Mouse (Mus musculus) left cerebral cortex, adult 18-20 months (tissue): ENCODE results near the gene Erlin1. TPM values are rescaled to one million over a fixed set of nuclear protein-coding genes. Genes with fewer than 3 reads are reported as not detected.

ENCODE experiments used
- DNase-seq, 2 experiments: peaks; one replicate each; pipeline ENCODE4 v3.0.0; 2021 to 2022; ENCODE audit warnings: low spot score in 2 of 2, mixed read lengths in 1 of 2
- long read RNA-seq, 2 experiments: library from polyadenylated mRNA; stranded (forward); transcript quantifications; one replicate each; pipeline ENCODE4 v2.0.0; 2021
- total RNA-seq, 2 experiments: library from RNA; stranded (reverse); gene quantifications; 2 replicates each; pipeline ENCODE4 v1.2.3; 2021

Erlin1 gene
- total RNA-seq, result 10 to 100 TPM; 22.2 to 23.6 TPM
- long read RNA-seq, experiment 1, transcript Erlin1-202 (12 exons, 3,136 nt), result major isoform, 20 of 44 reads
- long read RNA-seq, experiment 1, transcript Erlin1-206 (11 exons, 3,172 nt), result minor isoform, 15 of 44 reads
- long read RNA-seq, experiment 1, transcript Erlin1-201 (12 exons, 3,228 nt), result minor isoform, 5 of 44 reads
- long read RNA-seq, experiment 1, partial matches to known transcripts, result 1 of 44 reads
- long read RNA-seq, experiment 1, other reads (novel, unspliced or antisense), result 3 of 44 reads
- long read RNA-seq, experiment 2, transcript Erlin1-202 (12 exons, 3,136 nt), result major isoform, 7 of 24 reads
- long read RNA-seq, experiment 2, transcript Erlin1-201 (12 exons, 3,228 nt), result minor isoform, 5 of 24 reads
- long read RNA-seq, experiment 2, transcript Erlin1-206 (11 exons, 3,172 nt), result minor isoform, 6 of 24 reads
- long read RNA-seq, experiment 2, partial matches to known transcripts, result 1 of 24 reads
- long read RNA-seq, experiment 2, other reads (novel, unspliced or antisense), result 5 of 24 reads

GRCm38 (mm10) chr19:44069121-44069913 lies at the start of gene Erlin1:
Gene Erlin1, minus strand, starts transcription at chr19:44069785.
- peak; percentile 91 to 93 for DNase-seq

GRCm38 (mm10) chr19:44117793-44118192 lies 48.2 kb upstream of the Erlin1 start:
- DNase-seq, result no peak

- no peak for DNase-seq
These were observed 42.1 kb upstream of the Erlin1 start for GRCm38 (mm10) chr19:44111706-44112105.

GRCm38 (mm10) chr19:44110356-44110755 lies 40.8 kb upstream of the Erlin1 start:
- no peak for DNase-seq

- no peak for DNase-seq
These were observed 39.4 kb upstream of the Erlin1 start for GRCm38 (mm10) chr19:44108996-44109395.

GRCm38 (mm10) chr19:44107661-44108521 lies 38.3 kb upstream of the Erlin1 start:
- no peak for DNase-seq

- DNase-seq, result peak; percentile 95 to 97
These were observed 37.5 kb upstream of the Erlin1 start, which contains the start of gene Chuk for GRCm38 (mm10) chr19:44106831-44107660. Gene Chuk, minus strand, starts transcription at chr19:44107480.

- DNase-seq, result no peak
These were observed 34.8 kb upstream of the Erlin1 start for GRCm38 (mm10) chr19:44104393-44104792.

GRCm38 (mm10) chr19:44103001-44103400 lies 33.4 kb upstream of the Erlin1 start:
- DNase-seq, result no peak

GRCm38 (mm10) chr19:44100840-44101239 lies 31.3 kb upstream of the Erlin1 start:
- no peak for DNase-seq

- no peak for DNase-seq
These were observed 16.7 kb upstream of the Erlin1 start for GRCm38 (mm10) chr19:44086278-44086677.

GRCm38 (mm10) chr19:44080920-44081319 lies 11.3 kb upstream of the Erlin1 start:
- DNase-seq, result no peak

- DNase-seq, result no peak
These were observed 10.4 kb upstream of the Erlin1 start for GRCm38 (mm10) chr19:44080023-44080422.

- DNase-seq, result no peak
These were observed 7.4 kb upstream of the Erlin1 start for GRCm38 (mm10) chr19:44077024-44077423.

GRCm38 (mm10) chr19:44076457-44076856 lies 6.9 kb upstream of the Erlin1 start:
- no peak for DNase-seq

- no peak for DNase-seq
These were observed 5.4 kb upstream of the Erlin1 start for GRCm38 (mm10) chr19:44074986-44075385.

GRCm38 (mm10) chr19:44071166-44071565 lies 1.6 kb upstream of the Erlin1 start:
- DNase-seq, result no peak

- no peak for DNase-seq
These were observed 288 bp upstream of the Erlin1 start for GRCm38 (mm10) chr19:44069914-44070232.

GRCm38 (mm10) chr19:44068232-44068631 lies 1.4 kb downstream of the Erlin1 start:
- no peak for DNase-seq
